Mouse (Mus musculus) liver (tissue): ENCODE data around the gene Rbms3.

Source experiments
- DNase-seq: peaks from one replicate; pipeline ENCODE4 v3.0.0-alpha.2; 2020; ENCODE audit warnings: mixed read lengths

Rbms3 gene

DNA sequence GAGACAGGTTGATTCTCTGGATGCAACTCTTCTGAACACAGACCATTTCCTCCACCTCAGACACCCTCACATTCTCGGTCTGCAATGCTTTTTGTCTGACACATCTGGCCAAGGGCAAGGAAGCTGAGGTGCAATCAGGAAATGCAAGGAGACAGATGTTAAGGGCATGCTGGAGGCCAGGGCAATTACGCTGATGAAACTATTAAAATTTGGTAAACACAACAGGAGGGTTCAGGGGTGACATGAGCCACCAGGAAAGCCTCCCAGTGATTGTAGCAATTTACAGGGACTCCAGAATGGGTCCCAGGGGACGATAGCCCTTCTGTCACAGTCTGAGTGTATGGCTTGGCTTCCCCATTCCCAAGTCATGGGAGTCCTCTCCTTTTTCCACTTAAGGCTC, 681.5 kb downstream of the Rbms3 start:
- no peak for DNase-seq

GRCm38 (mm10) chr9:116947369-116947768, 682.3 kb downstream of the Rbms3 start:
- DNase-seq: no peak

GRCm38 (mm10) chr9:116946787-116947186, 682.9 kb downstream of the Rbms3 start:
- no peak for DNase-seq

- no peak for DNase-seq
These were observed 684.0 kb downstream of the Rbms3 start for GRCm38 (mm10) chr9:116945689-116946088.

GRCm38 (mm10) chr9:116943902-116944301, 685.8 kb downstream of the Rbms3 start:
- DNase-seq: no peak

- DNase-seq: no peak
These were observed 688.6 kb downstream of the Rbms3 start for GRCm38 (mm10) chr9:116941116-116941515.

DNA sequence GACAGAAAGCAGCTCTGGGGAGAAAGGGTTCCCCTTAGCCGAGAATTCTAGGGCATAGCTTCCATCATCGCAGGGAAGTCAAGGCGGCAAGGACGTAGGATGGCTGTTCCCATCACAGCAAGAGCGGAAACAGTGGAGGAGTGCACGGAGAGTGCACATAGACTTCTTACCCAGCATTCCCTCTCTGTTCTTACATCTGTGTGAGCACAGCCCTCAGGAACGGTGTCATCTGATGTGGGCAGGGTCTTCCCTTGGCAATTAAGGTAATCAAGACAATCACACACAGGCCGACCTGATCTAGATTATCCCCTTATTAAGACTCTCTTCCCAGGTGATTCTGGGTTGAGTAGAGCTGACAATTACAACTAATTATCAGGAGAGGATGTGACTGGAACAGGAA, 689.0 kb downstream of the Rbms3 start:
- DNase-seq: no peak

GRCm38 (mm10) chr9:116928338-116928737, 701.4 kb downstream of the Rbms3 start:
- DNase-seq: no peak

- no peak for DNase-seq
These were observed 706.6 kb downstream of the Rbms3 start for GRCm38 (mm10) chr9:116923151-116923550.

DNA sequence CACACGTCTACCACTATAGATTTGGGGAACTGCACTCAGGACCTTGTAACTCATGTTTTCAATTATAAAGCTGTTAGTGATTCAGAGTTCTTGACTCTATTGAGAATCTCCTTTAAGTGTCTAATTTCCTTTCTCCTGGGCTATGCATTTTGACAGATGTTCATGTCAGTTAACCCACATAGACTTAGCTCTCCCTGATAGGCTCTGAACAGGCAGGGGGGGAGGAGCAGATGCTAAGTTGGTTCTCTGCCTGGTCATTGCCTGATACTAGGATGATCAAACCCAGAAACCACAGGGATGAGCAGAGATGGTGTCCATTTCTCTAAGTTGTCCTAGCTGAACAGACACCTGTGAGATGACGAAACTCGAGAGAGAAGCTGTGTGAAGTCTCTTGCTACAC, 707.2 kb downstream of the Rbms3 start:
- DNase-seq: no peak

DNA sequence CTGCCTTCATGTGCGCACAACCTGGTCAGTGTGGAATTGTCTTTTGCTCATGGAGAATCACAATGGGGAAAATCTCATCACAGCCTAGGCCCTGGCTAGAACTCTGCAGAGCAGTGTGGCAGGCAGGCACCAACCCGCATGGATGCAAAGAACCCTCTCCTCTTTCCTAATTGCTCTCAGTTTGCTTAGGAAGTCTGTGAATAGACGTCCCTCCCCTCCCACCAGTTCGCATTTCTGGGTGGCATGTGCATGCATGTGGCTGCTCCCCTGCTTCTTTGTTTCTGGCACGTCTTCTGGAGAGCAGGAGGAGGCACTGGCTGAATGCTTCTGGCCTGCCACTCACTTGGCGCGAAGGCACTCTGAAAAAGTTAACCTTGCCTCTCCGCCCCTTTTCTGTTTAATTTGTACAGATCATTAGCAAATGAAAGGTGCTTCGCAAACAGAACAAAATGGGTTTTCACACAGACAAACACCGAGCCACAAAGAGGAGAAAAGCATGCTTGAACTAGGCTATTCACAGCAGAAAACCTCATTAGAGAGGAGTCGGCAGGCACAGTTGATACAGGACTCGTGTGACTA, 710.2 kb downstream of the Rbms3 start:
- DNase-seq: no peak

- DNase-seq: no peak
These were observed 717.2 kb downstream of the Rbms3 start for GRCm38 (mm10) chr9:116912493-116912847.

DNA sequence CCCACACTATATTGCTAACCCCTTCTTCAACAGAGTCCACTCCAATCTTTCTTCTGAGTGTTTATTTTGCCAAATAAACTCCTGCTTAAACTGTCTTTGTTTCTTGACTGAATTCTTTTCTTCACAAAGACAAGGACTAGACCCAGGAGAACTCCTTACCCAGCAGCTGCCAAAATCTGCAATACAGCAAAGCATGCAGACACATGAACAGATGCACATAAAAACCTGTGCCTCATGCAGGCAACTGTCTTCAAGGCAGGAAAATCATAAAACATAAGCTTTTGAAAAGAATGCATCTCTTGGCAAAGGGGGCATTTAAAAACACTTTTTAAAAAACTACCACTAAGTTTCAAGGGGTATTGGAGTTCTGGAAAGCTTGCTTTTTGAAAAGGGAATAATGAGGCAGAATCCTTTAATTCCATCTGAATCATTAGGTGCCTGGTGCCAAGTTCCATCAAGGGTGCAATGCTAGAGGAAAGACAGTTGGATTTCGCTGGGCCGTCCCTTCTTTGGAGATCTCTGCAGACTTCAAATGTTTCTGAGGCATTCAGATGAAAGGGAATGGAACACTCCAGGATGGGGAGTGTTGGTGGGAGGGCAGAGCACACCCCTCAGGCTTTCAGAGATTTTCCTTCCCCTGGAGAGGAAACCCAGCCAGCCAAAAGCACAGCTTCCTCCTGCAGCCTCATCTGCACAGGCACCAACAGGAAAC, 717.8 kb downstream of the Rbms3 start:
- DNase-seq: no peak

- DNase-seq: no peak
These were observed 720.2 kb downstream of the Rbms3 start for GRCm38 (mm10) chr9:116909511-116909910.

GRCm38 (mm10) chr9:116906955-116907354, 722.8 kb downstream of the Rbms3 start:
- DNase-seq: no peak

GRCm38 (mm10) chr9:116905646-116906045, 724.1 kb downstream of the Rbms3 start:
- no peak for DNase-seq

DNA sequence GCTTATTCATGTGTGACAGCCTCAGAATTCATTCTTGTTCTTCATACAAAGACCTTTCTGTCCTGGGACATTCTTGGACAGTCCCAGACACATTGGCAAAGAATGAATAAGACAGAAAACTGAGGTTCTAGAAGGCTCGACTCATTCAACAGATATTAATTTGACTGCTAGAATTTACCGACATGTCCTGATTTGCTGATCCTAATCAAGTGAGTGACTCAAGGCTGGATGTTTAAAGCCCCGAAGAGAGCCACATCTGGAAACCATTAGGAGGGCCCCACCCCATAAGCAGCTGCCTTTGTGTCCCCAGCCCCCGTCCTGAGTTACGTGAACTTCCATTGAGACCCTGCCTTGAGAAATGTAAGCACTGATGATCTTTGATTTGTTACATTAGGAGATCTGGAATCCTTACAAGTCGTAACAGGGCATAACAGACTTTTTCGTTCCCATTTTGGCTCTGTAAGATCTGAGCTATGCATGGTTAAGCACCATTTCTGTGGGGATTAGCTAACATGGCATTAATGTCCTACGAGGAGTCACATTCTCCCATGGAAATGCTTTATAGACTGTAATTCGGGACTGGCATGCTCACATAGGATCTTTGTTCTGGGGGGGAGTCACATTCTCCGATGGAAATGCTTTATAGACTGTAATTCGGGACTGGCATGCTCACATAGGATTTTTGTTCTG, 726.3 kb downstream of the Rbms3 start:
- no peak for DNase-seq

DNA sequence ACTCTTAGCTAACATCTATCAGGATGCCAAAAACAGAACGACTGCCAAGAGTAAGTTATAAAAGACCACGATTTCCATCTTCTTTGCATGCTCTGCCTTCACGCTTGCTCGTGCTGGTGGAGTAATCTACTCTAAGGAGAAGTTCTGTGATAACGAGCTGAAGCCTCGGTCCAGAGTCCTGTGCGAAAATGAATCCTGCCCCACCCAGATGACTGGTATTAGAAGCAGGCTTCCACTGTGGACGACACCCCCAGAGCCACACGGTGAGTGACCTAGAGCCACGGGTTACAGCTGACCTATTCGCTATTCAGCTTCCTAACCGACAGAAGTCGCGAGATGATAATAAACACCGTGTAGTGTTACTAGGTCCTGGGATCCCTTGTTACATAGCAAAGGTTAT, 730.3 kb downstream of the Rbms3 start:
- no peak for DNase-seq

GRCm38 (mm10) chr9:116886973-116887680, 742.6 kb downstream of the Rbms3 start:
- DNase-seq: no peak

DNA sequence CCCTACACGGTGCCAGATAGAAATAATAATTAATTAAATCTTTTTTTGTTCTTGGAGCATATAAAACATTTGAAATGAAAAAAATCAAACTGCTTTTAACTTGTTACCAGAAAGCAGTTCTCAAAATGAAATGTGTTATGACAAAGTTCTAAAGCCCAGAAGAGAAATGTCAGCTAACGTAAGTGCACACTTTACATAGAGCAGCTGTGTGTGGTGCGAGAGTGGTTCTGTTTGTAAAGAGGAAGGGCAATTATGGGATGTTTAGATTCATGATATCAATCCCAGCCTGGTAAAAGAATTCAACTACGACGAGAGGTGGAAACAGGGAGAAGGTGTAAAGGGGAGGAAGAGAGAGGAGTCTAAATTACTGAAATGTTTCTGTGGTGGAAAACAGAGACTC, 744.1 kb downstream of the Rbms3 start:
- DNase-seq: no peak

DNA sequence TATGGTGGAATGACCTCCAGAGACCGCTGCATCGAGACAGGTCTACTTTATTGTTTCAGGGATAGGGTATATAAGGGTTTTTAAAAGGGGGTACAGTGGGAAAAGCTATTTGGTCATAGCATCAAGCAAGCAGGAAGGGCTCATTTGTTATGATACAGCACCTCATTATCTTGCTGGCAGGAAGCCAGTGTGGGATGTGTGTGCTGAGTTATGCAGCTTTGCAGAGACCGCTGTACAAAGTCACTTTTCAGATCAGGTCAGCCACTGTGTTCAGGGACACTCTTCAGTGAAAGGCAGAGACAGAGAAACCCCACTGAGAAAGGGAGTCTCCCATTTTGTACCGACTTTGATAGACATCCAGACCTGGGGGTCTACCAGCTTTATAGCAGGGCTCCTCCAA, 749.2 kb downstream of the Rbms3 start:
- DNase-seq: peak; percentile 32

GRCm38 (mm10) chr9:116879600-116880457, 749.9 kb downstream of the Rbms3 start:
- DNase-seq: no peak

DNA sequence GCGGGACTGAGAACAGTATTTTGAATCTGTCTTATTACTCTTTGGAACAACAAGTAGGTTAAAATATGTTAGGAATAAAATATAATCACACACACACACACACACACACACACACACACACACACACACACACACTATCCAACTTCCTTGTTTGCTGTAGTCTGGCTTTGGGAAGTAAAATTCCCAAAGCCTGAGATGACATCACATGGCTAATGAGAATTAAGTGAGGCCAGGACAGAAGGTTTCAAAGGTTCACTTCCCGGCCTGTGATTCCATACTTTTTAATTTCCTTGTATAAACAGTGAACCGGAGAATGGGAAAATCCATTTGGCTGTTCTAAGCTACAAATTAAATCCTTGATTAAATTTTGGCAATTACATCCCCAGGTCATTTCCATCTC, 752.9 kb downstream of the Rbms3 start:
- no peak for DNase-seq
